Mouse (Mus musculus) cortical plate, adult 2 months (tissue): ENCODE data around the gene Kcnk7.

ENCODE experiments used
- CTCF ChIP-seq: fragments of 200-500 bp; IDR thresholded peaks from 2 replicates; pipeline ENCODE4 v1.5.1; 2011; ENCODE audit warnings: mild to moderate bottlenecking, control low read depth, low read length; ENCODE audit not compliant: insufficient read depth; ENCODE audit errors: extremely low read depth
- POLR2A ChIP-seq: fragments of 200-500 bp; IDR thresholded peaks from 2 replicates; pipeline ENCODE4 v1.6.1; 2011; ENCODE audit warnings: mild to moderate bottlenecking, low read length, control low read depth; ENCODE audit not compliant: insufficient read depth; ENCODE audit errors: extremely low read depth

DNA sequence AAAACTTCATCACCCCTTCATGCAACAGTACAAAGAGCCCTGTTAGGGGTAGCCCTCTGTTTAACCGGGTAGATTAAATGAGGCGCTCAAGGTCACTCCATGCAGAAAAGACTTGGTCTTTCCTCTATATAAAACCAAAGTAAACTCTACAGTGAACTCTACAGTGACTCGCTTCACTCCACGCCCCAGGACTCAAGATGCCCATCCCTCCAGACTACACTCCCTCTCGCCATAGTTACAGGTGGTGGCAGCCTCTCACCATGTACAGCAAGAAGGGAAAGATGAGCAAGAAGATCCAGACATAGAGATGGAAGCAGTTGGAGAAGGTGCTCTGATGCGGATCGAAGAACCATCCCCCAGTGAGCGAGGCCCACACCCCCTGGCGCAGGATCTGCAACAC, 16.4 kb upstream of the Kcnk7 start:
- TF ChIP-seq CTCF (no peak), POLR2A (no peak)
